In genomic region chr4:151989110-151989488, GRCm38 (mm10) we compare ENCODE assay signal across 8 mouse cellular contexts. TPM values are rescaled to one million over a fixed set of nuclear protein-coding genes. Genes with fewer than 3 reads are reported as not detected.
DNase-seq lines count a peak whose midpoint lies in the region; ATAC-seq and TF ChIP-seq lines count a peak whose summit lies in the region.

No protein-coding gene starts in this region.

- H3K4me3 ChIP-seq in lung, embryonic 15.5 days = peak overlapping the region; percentile 98
- no peak overlapping the region for H3K4me3 ChIP-seq in embryonic fibroblast, embryonic 13.5 days (ENCODE audit: insufficient read depth, low read length)
- peak overlapping the region; percentile 85 for H3K4me3 ChIP-seq in intestine, postnatal 0 days (ENCODE audit: low read depth, low read length)
- H3K4me3 ChIP-seq in neural tube, embryonic 14.5 days (ENCODE audit: low read depth, low read length) = peak overlapping the region; percentile 71; the same call in 1 of the 2 replicates

- DNase-seq in lung, postnatal 36 days = no peak
- DNase-seq in c-Kit-positive CD71-positive TER-119-positive erythroid progenitor cells, embryonic 14.5 days (ENCODE audit: low spot score) = no peak
- no peak for DNase-seq in gastrocnemius, postnatal 10 days
- DNase-seq in ovary, adult 18-20 months (ENCODE audit: low spot score) = no peak

- no peak for TF ChIP-seq POLR2A in embryonic fibroblast, embryonic 13.5 days (IDR thresholded peaks at IDR 0.05; ENCODE audit: low read depth, low read length)

- peak overlapping the region; percentile 88 for H3K27ac ChIP-seq in lung, embryonic 15.5 days
- H3K27ac ChIP-seq in embryonic fibroblast, embryonic 13.5 days (ENCODE audit: insufficient read depth, low read length) = peak overlapping the region; percentile 55; the same call in 1 of the 2 replicates
- no peak overlapping the region for H3K27ac ChIP-seq in intestine, postnatal 0 days (ENCODE audit: low read depth, low read length)
- H3K27ac ChIP-seq in neural tube, embryonic 14.5 days (ENCODE audit: low read depth, low read length) = no peak overlapping the region

- no peaks in the 10 kb centered on the region for H3K27me3 ChIP-seq in lung, embryonic 15.5 days
- H3K27me3 ChIP-seq in intestine, postnatal 0 days (replicated peaks; ENCODE audit: control insufficient read depth, insufficient read depth, low read length) = no peaks in the 10 kb centered on the region
- no peaks in the 10 kb centered on the region for H3K27me3 ChIP-seq in neural tube, embryonic 14.5 days (ENCODE audit: control insufficient read depth, insufficient read depth, low read length)

- peak; percentile 13; the same call in 1 of the 2 replicates for ATAC-seq in lung, embryonic 15.5 days (ENCODE audit: borderline replicate concordance, extremely low read depth, low FRiP score, low TSS enrichment)
- no peak for ATAC-seq in intestine, postnatal 0 days
- peak; percentile 9; the same call in 1 of the 2 replicates for ATAC-seq in neural tube, embryonic 14.5 days (ENCODE audit: low read depth)

- peak overlapping the region; percentile 88 for H3K4me2 ChIP-seq in lung, embryonic 15.5 days
- H3K4me2 ChIP-seq in intestine, postnatal 0 days (replicated peaks; ENCODE audit: low read depth) = peak overlapping the region; percentile 87
- peak overlapping the region; percentile 73; the same call in 1 of the 2 replicates for H3K4me2 ChIP-seq in neural tube, embryonic 14.5 days (ENCODE audit: low read depth, low read length)

- peaks cover 45% of the 10 kb centered on the region for H3K4me1 ChIP-seq in lung, embryonic 15.5 days
- H3K4me1 ChIP-seq in embryonic fibroblast, embryonic 13.5 days (ENCODE audit: control insufficient read depth, insufficient read depth, low read length) = peaks cover 10% of the 10 kb centered on the region; the same call in 1 of the 2 replicates
- H3K4me1 ChIP-seq in intestine, postnatal 0 days (replicated peaks; ENCODE audit: control insufficient read depth, insufficient read depth, low read length) = no peaks in the 10 kb centered on the region
- peaks cover 11% of the 10 kb centered on the region for H3K4me1 ChIP-seq in neural tube, embryonic 14.5 days (ENCODE audit: control insufficient read depth, insufficient read depth, low read length)

- peak overlapping the region; percentile 98 for H3K9ac ChIP-seq in lung, embryonic 15.5 days
- peak overlapping the region; percentile 76 for H3K9ac ChIP-seq in intestine, postnatal 0 days (ENCODE audit: low read depth, low read length)
- H3K9ac ChIP-seq in neural tube, embryonic 14.5 days (replicated peaks; ENCODE audit: low read depth, low read length) = peak overlapping the region; percentile 86; the same call in 1 of the 2 replicates

- no peaks in the 10 kb centered on the region for H3K9me3 ChIP-seq in lung, embryonic 15.5 days
- H3K9me3 ChIP-seq in intestine, postnatal 0 days (ENCODE audit: control insufficient read depth) = no peaks in the 10 kb centered on the region
- no peaks in the 10 kb centered on the region for H3K9me3 ChIP-seq in neural tube, embryonic 14.5 days (ENCODE audit: control insufficient read depth, low read length)

- 24% methylated on average over 6 of the region's 6 CpGs for WGBS in lung, embryonic 15.5 days
- 34% methylated on average over 6 of the region's 6 CpGs for WGBS in intestine, postnatal 0 days
- 30% methylated on average over 6 of the region's 6 CpGs for whole genome bisulfite sequencing in neural tube, embryonic 14.5 days

- peaks cover 30% of the 10 kb centered on the region for H3K36me3 ChIP-seq in lung, embryonic 15.5 days
- peaks cover 22% of the 10 kb centered on the region for H3K36me3 ChIP-seq in intestine, postnatal 0 days (ENCODE audit: control insufficient read depth, insufficient read depth)
- peaks cover 22% of the 10 kb centered on the region for H3K36me3 ChIP-seq in neural tube, embryonic 14.5 days (ENCODE audit: control insufficient read depth, insufficient read depth, low read length)

- no peak for TF ChIP-seq CTCF in embryonic fibroblast, embryonic 13.5 days (IDR thresholded peaks at IDR 0.05; ENCODE audit: borderline replicate concordance, insufficient read depth, low read length)
- no peak for TF ChIP-seq CTCF in intestine, postnatal 0 days (IDR thresholded peaks at IDR 0.05; ENCODE audit: low read depth)

RNA-seq across cellular contexts. Expression of gene Thap3, which starts 0.3 kb away (rescaled TPM):
- 40.7 and 41.1 TPM in 2 replicates for polyA plus RNA-seq in lung, embryonic 15.5 days (2015; fragmentation: Nextera tagmentation; extraction: Ambion mirVana)
- 7.4 and 10.8 TPM in 2 replicates for polyA plus RNA-seq in embryonic fibroblast, embryonic 13.5 days (2011; ENCODE audit: insufficient read length, low read depth, missing spikeins)
- polyA plus RNA-seq in intestine, postnatal 0 days (2015; fragmentation: Nextera tagmentation; extraction: Ambion mirVana) = 15.4 and 16.6 TPM in 2 replicates
- 20.1 and 30.3 TPM in 2 replicates for polyA plus RNA-seq in neural tube, embryonic 14.5 days (2014; fragmentation: Nextera tagmentation; extraction: Ambion mirVana)
- 10 to 100 TPM; 34.1 to 34.4 TPM for total RNA-seq in gastrocnemius, postnatal 10 days (2021)

RNA-seq across cellular contexts. Expression of gene Phf13, which starts 7.0 kb away (rescaled TPM):
- 28.5 and 29.7 TPM in 2 replicates for polyA plus RNA-seq in lung, embryonic 15.5 days (2015; fragmentation: Nextera tagmentation; extraction: Ambion mirVana)
- polyA plus RNA-seq in embryonic fibroblast, embryonic 13.5 days (2011; ENCODE audit: insufficient read length, low read depth, missing spikeins) = 21.0 and 23.2 TPM in 2 replicates
- 10.6 and 11.0 TPM in 2 replicates for polyA plus RNA-seq in intestine, postnatal 0 days (2015; fragmentation: Nextera tagmentation; extraction: Ambion mirVana)
- 15.1 and 22.1 TPM in 2 replicates for polyA plus RNA-seq in neural tube, embryonic 14.5 days (2014; fragmentation: Nextera tagmentation; extraction: Ambion mirVana)
- total RNA-seq in gastrocnemius, postnatal 10 days (2021) = 1 to 10 TPM; 6.5 to 9.5 TPM

RNA-seq across cellular contexts. Expression of gene Klhl21, which starts 19.5 kb away (rescaled TPM):
- polyA plus RNA-seq in lung, embryonic 15.5 days (2015; fragmentation: Nextera tagmentation; extraction: Ambion mirVana) = 15.3 and 16.1 TPM in 2 replicates
- polyA plus RNA-seq in embryonic fibroblast, embryonic 13.5 days (2011; ENCODE audit: insufficient read length, low read depth, missing spikeins) = 10.7 and 13.0 TPM in 2 replicates
- polyA plus RNA-seq in intestine, postnatal 0 days (2015; fragmentation: Nextera tagmentation; extraction: Ambion mirVana) = 5.3 and 5.8 TPM in 2 replicates
- polyA plus RNA-seq in neural tube, embryonic 14.5 days (2014; fragmentation: Nextera tagmentation; extraction: Ambion mirVana) = 2.1 and 3.0 TPM in 2 replicates
- 10 to 100 TPM; 28.9 to 29.3 TPM for total RNA-seq in gastrocnemius, postnatal 10 days (2021)

RNA-seq across cellular contexts. Expression of gene Zbtb48, which starts 38.4 kb away (rescaled TPM):
- 19.0 and 21.2 TPM in 2 replicates for polyA plus RNA-seq in lung, embryonic 15.5 days (2015; fragmentation: Nextera tagmentation; extraction: Ambion mirVana)
- 5.7 and 7.5 TPM in 2 replicates for polyA plus RNA-seq in embryonic fibroblast, embryonic 13.5 days (2011; ENCODE audit: insufficient read length, low read depth, missing spikeins)
- 6.7 and 7.6 TPM in 2 replicates for polyA plus RNA-seq in intestine, postnatal 0 days (2015; fragmentation: Nextera tagmentation; extraction: Ambion mirVana)
- 16.2 and 20.7 TPM in 2 replicates for polyA plus RNA-seq in neural tube, embryonic 14.5 days (2014; fragmentation: Nextera tagmentation; extraction: Ambion mirVana)
- 1 to 10 TPM; 3.2 to 4.7 TPM for total RNA-seq in gastrocnemius, postnatal 10 days (2021)

RNA-seq across cellular contexts. Expression of gene Tas1r1, which starts 49.3 kb away (rescaled TPM):
- polyA plus RNA-seq in lung, embryonic 15.5 days (2015; fragmentation: Nextera tagmentation; extraction: Ambion mirVana) = 0.40 and 0.42 TPM in 2 replicates
- not detected in 2 replicates for polyA plus RNA-seq in embryonic fibroblast, embryonic 13.5 days (2011; ENCODE audit: insufficient read length, low read depth, missing spikeins)
- 0.08 TPM in 1 of 2 replicates, not detected in the other for polyA plus RNA-seq in intestine, postnatal 0 days (2015; fragmentation: Nextera tagmentation; extraction: Ambion mirVana)
- polyA plus RNA-seq in neural tube, embryonic 14.5 days (2014; fragmentation: Nextera tagmentation; extraction: Ambion mirVana) = 1.4 and 2.1 TPM in 2 replicates
- 1 to 10 TPM; 1.1 to 1.3 TPM for total RNA-seq in gastrocnemius, postnatal 10 days (2021)

Comparison
In these comparisons a context has a peak if more than half of its experiments do, and no peak if none do; other contexts are left out.
1. H3K27ac ChIP-seq: peak in lung, embryonic 15.5 days (single experiment) and embryonic fibroblast, embryonic 13.5 days (single experiment); none in intestine, postnatal 0 days (single experiment) and neural tube, embryonic 14.5 days (single experiment).
2. Peak in every context shown above with its lines, with median percentiles within 50 percentile points of each other: H3K4me2 ChIP-seq and H3K9ac ChIP-seq.